Mouse (Mus musculus) effector memory CD4-positive, alpha-beta T cell, adult 7 months (primary cell): ENCODE measurements around the gene Ffar1. TPM values are rescaled to one million over a fixed set of nuclear protein-coding genes. Genes with fewer than 3 reads are reported as not detected.

Source experiments
- polyA plus RNA-seq: library from polyadenylated mRNA; unstranded; fragments of 100-300 nt; shearing (Covaris generic); gene quantifications from one replicate; pipeline ENCODE4 v1.2.1, GENCODE M21; 2017

Ffar1 gene
- polyA plus RNA-seq: not detected

GRCm38 (mm10) chr7:30861464-30861863 is at the start of gene Ffar1:
TSS of gene Ffar1 (minus strand) at chr7:30861564.

DNA sequence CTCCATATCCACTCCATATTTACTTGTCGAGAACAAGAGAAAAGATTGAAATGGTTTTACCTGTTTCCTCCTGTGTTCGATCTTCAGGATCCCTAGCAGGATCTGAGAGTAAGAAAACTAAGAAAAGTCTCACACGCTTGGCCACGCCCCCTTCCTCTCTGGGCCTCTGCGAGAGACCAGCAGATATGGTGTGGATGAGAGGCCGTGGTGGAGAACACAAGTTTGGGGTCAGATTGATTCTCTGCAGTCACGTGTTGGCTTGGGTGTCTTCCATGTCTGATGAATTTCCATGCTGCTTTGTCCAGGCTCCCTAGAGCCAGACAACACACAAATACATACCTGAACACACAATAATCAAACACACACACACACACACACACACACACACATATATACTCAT is 18.8 kb upstream of the Ffar1 start, which contains the start of gene Cd22:
TSS of gene Cd22 (minus strand) at position 167 of the 400 bp plus-strand sequence.

DNA sequence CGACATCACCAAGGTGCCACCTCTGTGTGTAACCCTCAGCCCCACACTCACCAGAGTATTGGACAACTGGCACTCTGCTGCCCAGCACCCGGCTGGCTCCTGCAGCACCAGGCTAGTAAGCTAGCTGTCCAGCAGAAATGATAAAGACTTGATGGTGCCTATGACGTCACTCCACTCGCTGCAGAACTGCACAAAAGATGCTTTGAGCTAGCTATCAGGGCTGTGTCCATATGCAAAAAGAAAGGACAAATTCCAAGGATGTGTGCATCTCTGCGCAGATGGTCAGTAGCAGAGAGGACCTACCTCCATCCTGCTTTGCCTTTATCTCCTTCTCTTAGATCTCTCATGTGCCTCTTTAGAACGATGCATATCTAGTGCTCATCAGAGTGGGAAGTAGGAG is 5.3 kb downstream of the Ffar1 start, which contains the start of gene Ffar3:
TSS of gene Ffar3 (minus strand) at position 101 of the 400 bp plus-strand sequence.

DNA sequence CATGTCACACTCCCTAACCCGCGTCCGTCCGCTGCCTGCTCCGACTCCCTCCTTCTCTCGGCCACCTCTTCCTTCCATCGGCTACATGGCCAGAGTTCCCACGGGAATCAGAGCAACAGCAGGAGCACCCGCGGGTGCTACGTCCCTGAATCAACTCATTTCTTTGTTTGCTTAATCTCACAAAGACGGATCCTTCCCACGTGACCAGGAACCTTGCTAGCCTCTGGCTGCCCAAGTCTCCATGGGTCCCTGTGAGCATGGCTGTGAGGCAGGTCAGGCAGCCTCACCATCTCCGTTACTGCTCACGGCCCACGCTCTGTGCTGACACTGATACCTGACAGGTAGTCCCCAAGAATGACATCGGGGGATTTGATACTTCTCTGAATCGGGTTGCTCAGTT is 37.7 kb downstream of the Ffar1 start, which contains the start of gene Ffar2:
TSS of gene Ffar2 (minus strand) at position 101 of the 400 bp plus-strand sequence.

Other genes starting within 250 kb of the Ffar1 start
- gene Upk1a, start 248.7 kb downstream of the Ffar1 start, polyA plus RNA-seq: 0.62 TPM
- 445 TPM for gene Cox6b1, start 235.4 kb downstream of the Ffar1 start, polyA plus RNA-seq
- gene Etv2, start 225.7 kb downstream of the Ffar1 start, polyA plus RNA-seq: not detected
- 238 TPM for gene Rbm42, start 211.2 kb downstream of the Ffar1 start, polyA plus RNA-seq
- 47.1 TPM for gene Haus5, start 196.6 kb downstream of the Ffar1 start, polyA plus RNA-seq
- not detected for gene Pmis2, start 190.0 kb downstream of the Ffar1 start, polyA plus RNA-seq
- gene 2200002J24Rik, start 162.6 kb downstream of the Ffar1 start, polyA plus RNA-seq: not detected
- gene Atp4a, start 149.4 kb downstream of the Ffar1 start, polyA plus RNA-seq: not detected
- gene Tmem147, start 132.0 kb downstream of the Ffar1 start, polyA plus RNA-seq: 66.4 TPM
- gene Gapdhs, start 117.9 kb downstream of the Ffar1 start, polyA plus RNA-seq: 1.1 TPM
- 1.2 TPM for gene Sbsn, start 110.1 kb downstream of the Ffar1 start, polyA plus RNA-seq
- not detected for gene Dmkn, start 97.8 kb downstream of the Ffar1 start, polyA plus RNA-seq
- not detected for gene Krtdap, start 73.7 kb downstream of the Ffar1 start, polyA plus RNA-seq
- gene Ffar2, start 37.8 kb downstream of the Ffar1 start, polyA plus RNA-seq: 0.27 TPM
- gene Ffar3, start 5.4 kb downstream of the Ffar1 start, polyA plus RNA-seq: not detected
- gene Cd22, start 18.8 kb upstream of the Ffar1 start, polyA plus RNA-seq: 26.8 TPM
- 0.26 TPM for gene Mag, start 53.3 kb upstream of the Ffar1 start, polyA plus RNA-seq
- not detected for gene Hamp2, start 63.1 kb upstream of the Ffar1 start, polyA plus RNA-seq
- not detected for gene Hamp, start 82.5 kb upstream of the Ffar1 start, polyA plus RNA-seq
- gene Usf2, start 95.2 kb upstream of the Ffar1 start, polyA plus RNA-seq: 14.3 TPM
- 9.2 TPM for gene Lsr, start 111.9 kb upstream of the Ffar1 start, polyA plus RNA-seq
- 0.33 TPM for gene Fam187b, start 112.2 kb upstream of the Ffar1 start, polyA plus RNA-seq
- gene Fxyd5, start 180.9 kb upstream of the Ffar1 start, polyA plus RNA-seq: 1,577 TPM
- gene Fxyd7, start 189.9 kb upstream of the Ffar1 start, polyA plus RNA-seq: 0.85 TPM
- gene Fxyd1, start 195.6 kb upstream of the Ffar1 start, polyA plus RNA-seq: not detected
- not detected for gene Lgi4, start 197.8 kb upstream of the Ffar1 start, polyA plus RNA-seq
- gene Fxyd3, start 215.1 kb upstream of the Ffar1 start, polyA plus RNA-seq: not detected